Mouse (Mus musculus) midbrain, embryonic 11.5 days (tissue): ENCODE measurements around the gene Zmiz1. TPM values are rescaled to one million over a fixed set of nuclear protein-coding genes. Genes with fewer than 3 reads are reported as not detected.

ENCODE experiments used
- ATAC-seq: fragments of 200-750 bp; cut with Nextera tagmentation; 2 replicates; pipeline ENCODE4 v1.8.0; 2017; ENCODE audit warnings: moderate TSS enrichment, moderate library complexity; ENCODE audit not compliant: low FRiP score
- DNase-seq: peaks from one replicate; pipeline ENCODE4 v3.0.0; 2015; ENCODE audit warnings: low spot score; ENCODE audit errors: missing footprints
- H3K27ac ChIP-seq: fragments of 300-500 bp; sonication (generic); 2 replicates; pipeline ENCODE4 v1.5.1; 2014; ENCODE audit warnings: low read depth, low read length
- H3K27me3 ChIP-seq: fragments of 300-500 bp; sonication (generic); 2 replicates; pipeline ENCODE4 v1.6.1; 2014; ENCODE audit warnings: mild to moderate bottlenecking, low read length, moderate library complexity, mixed read lengths; ENCODE audit not compliant: control insufficient read depth, insufficient read depth
- H3K36me3 ChIP-seq: fragments of 300-500 bp; sonication (generic); 2 replicates; pipeline ENCODE4 v1.6.1; 2014; ENCODE audit warnings: mild to moderate bottlenecking, low read length, moderate library complexity, mixed read lengths; ENCODE audit not compliant: control insufficient read depth, insufficient read depth
- H3K4me1 ChIP-seq: fragments of 300-500 bp; sonication (generic); 2 replicates; pipeline ENCODE4 v1.6.1; 2014; ENCODE audit warnings: low read length; ENCODE audit not compliant: control insufficient read depth, insufficient read depth
- H3K4me2 ChIP-seq: fragments of 300-500 bp; sonication (generic); 2 replicates; pipeline ENCODE4 v1.6.1; 2014; ENCODE audit warnings: mild to moderate bottlenecking, moderate library complexity
- H3K4me3 ChIP-seq: fragments of 300-500 bp; sonication (generic); 2 replicates; pipeline ENCODE4 v1.5.1; 2014; ENCODE audit warnings: low read depth, low read length
- H3K9ac ChIP-seq: fragments of 300-500 bp; sonication (generic); 2 replicates; pipeline ENCODE4 v1.6.1; 2014; ENCODE audit warnings: low read length
- H3K9me3 ChIP-seq: fragments of 300-500 bp; sonication (generic); 2 replicates; pipeline ENCODE4 v1.6.1; 2016; ENCODE audit warnings: low read length; ENCODE audit not compliant: control insufficient read depth
- WGBS: fragments of 180-500 bp; shearing (Covaris S2); extraction: QIAGEN DNeasy Blood & Tissue Kit; methylation state at CpG from one replicate; pipeline ENCODE4 v1.1.7; 2014; 5-methylcytosine and 5-hydroxymethylcytosine counted together
- polyA plus RNA-seq: library from polyadenylated mRNA; unstranded; fragments of >200 nt; fragmentation: Nextera tagmentation; extraction: Ambion mirVana; gene quantifications from 2 replicates; pipeline ENCODE4 v1.2.1, GENCODE M21; 2014

Zmiz1 gene
- polyA plus RNA-seq, 1 experiment from 2014 or later, result 51.5 TPM

- no peak overlapping the region for H3K4me2 ChIP-seq
- ATAC-seq, result no peak
- H3K4me3 ChIP-seq, result no peak overlapping the region
- H3K27me3 ChIP-seq, result no peaks in the 10 kb centered on the region
- peaks cover 12% of the 10 kb centered on the region; the same call in 1 of the 2 replicates for H3K36me3 ChIP-seq
- peaks cover 4% of the 10 kb centered on the region; the same call in 1 of the 2 replicates for H3K4me1 ChIP-seq
- no peaks in the 10 kb centered on the region for H3K9me3 ChIP-seq
- H3K27ac ChIP-seq, result no peak overlapping the region
- no peak for DNase-seq
- H3K9ac ChIP-seq, result no peak overlapping the region
- WGBS, result 89% methylated on average over 5 of the region's 5 CpGs
Observed at GRCm38 (mm10) chr14:25628448-25629099, 169.6 kb downstream of the Zmiz1 start.

- DNase-seq (no peak), ATAC-seq (no peak)
- H3K4me3 ChIP-seq, result no peak overlapping the region
- H3K4me2 ChIP-seq, result no peak overlapping the region
- no peaks in the 10 kb centered on the region for H3K9me3 ChIP-seq
- H3K9ac ChIP-seq, result no peak overlapping the region
- H3K4me1 ChIP-seq, result peaks cover 3% of the 10 kb centered on the region; the same call in 1 of the 2 replicates
- 92% methylated on average over 12 of the region's 12 CpGs for WGBS
- peaks cover 6% of the 10 kb centered on the region; the same call in 1 of the 2 replicates for H3K36me3 ChIP-seq
- H3K27ac ChIP-seq, result no peak overlapping the region
- no peaks in the 10 kb centered on the region for H3K27me3 ChIP-seq
Observed at GRCm38 (mm10) chr14:25629866-25630606, 171.1 kb downstream of the Zmiz1 start.

- ATAC-seq, result no peak
- DNase-seq, result no peak
- peaks cover 7% of the 10 kb centered on the region for H3K36me3 ChIP-seq
- no peak overlapping the region for H3K27ac ChIP-seq
- peaks cover 3% of the 10 kb centered on the region; the same call in 1 of the 2 replicates for H3K4me1 ChIP-seq
- no peak overlapping the region for H3K4me3 ChIP-seq
- H3K27me3 ChIP-seq, result no peaks in the 10 kb centered on the region
- 92% methylated on average over 7 of the region's 7 CpGs for WGBS
- H3K9me3 ChIP-seq, result no peaks in the 10 kb centered on the region
- no peak overlapping the region for H3K9ac ChIP-seq
- H3K4me2 ChIP-seq, result no peak overlapping the region
Observed at GRCm38 (mm10) chr14:25630647-25631409, 171.8 kb downstream of the Zmiz1 start.

- WGBS, result 90% methylated on average over 6 of the region's 6 CpGs
- DNase-seq (no peak), ATAC-seq (no peak)
- Histone ChIP-seq H3K27ac (no peak overlapping the region), H3K4me1 (peaks cover 3% of the 10 kb centered on the region; the same call in 1 of the 2 replicates), H3K9me3 (no peaks in the 10 kb centered on the region), H3K4me2 (no peak overlapping the region), H3K36me3 (peaks cover 14% of the 10 kb centered on the region), H3K4me3 (no peak overlapping the region), H3K27me3 (no peaks in the 10 kb centered on the region), H3K9ac (no peak overlapping the region)
Observed at GRCm38 (mm10) chr14:25631481-25631880, 172.5 kb downstream of the Zmiz1 start.

- WGBS, result 82% methylated on average over 14 of the region's 14 CpGs
- H3K4me1 ChIP-seq, result peaks cover 3% of the 10 kb centered on the region; the same call in 1 of the 2 replicates
- no peak overlapping the region for H3K9ac ChIP-seq
- no peak overlapping the region for H3K4me2 ChIP-seq
- no peak for DNase-seq
- no peaks in the 10 kb centered on the region for H3K27me3 ChIP-seq
- ATAC-seq, result no peak
- no peak overlapping the region for H3K4me3 ChIP-seq
- H3K9me3 ChIP-seq, result no peaks in the 10 kb centered on the region
- H3K36me3 ChIP-seq, result peaks cover 28% of the 10 kb centered on the region
- H3K27ac ChIP-seq, result 0 out of 2 replicates have a peak overlapping the region, but pooled peaks have one; percentile 25
Observed at GRCm38 (mm10) chr14:25633539-25634300, 174.7 kb downstream of the Zmiz1 start.

GRCm38 (mm10) chr14:25634328-25634727, 175.3 kb downstream of the Zmiz1 start:
- no peak for ATAC-seq
- Histone ChIP-seq H3K4me2 (no peak overlapping the region), H3K36me3 (peaks cover 28% of the 10 kb centered on the region), H3K9ac (no peak overlapping the region), H3K4me1 (peaks cover 3% of the 10 kb centered on the region; the same call in 1 of the 2 replicates), H3K9me3 (no peaks in the 10 kb centered on the region), H3K27ac (0 out of 2 replicates have a peak overlapping the region, but pooled peaks have one; percentile 25), H3K4me3 (no peak overlapping the region), H3K27me3 (no peaks in the 10 kb centered on the region)
- no peak for DNase-seq
- 77% methylated on average over 9 of the region's 9 CpGs for WGBS

- H3K9me3 ChIP-seq, result no peaks in the 10 kb centered on the region
- 76% methylated on average over 12 of the region's 12 CpGs for WGBS
- no peak overlapping the region for H3K4me2 ChIP-seq
Observed at GRCm38 (mm10) chr14:25635746-25636145, 176.8 kb downstream of the Zmiz1 start.

GRCm38 (mm10) chr14:25636297-25636696, 177.3 kb downstream of the Zmiz1 start:
- WGBS, result 48% methylated on average over 7 of the region's 7 CpGs
- ATAC-seq (no peak), DNase-seq (no peak)
- Histone ChIP-seq H3K27me3 (no peaks in the 10 kb centered on the region), H3K4me1 (peaks cover 3% of the 10 kb centered on the region; the same call in 1 of the 2 replicates), H3K27ac (no peak overlapping the region), H3K4me2 (no peak overlapping the region), H3K4me3 (no peak overlapping the region), H3K9ac (no peak overlapping the region), H3K9me3 (no peaks in the 10 kb centered on the region), H3K36me3 (peaks cover 29% of the 10 kb centered on the region)

More at GRCm38 (mm10) chr14:25635746-25636145, 176.8 kb downstream of the Zmiz1 start:
- Histone ChIP-seq H3K4me3 (no peak overlapping the region), H3K4me1 (peaks cover 3% of the 10 kb centered on the region; the same call in 1 of the 2 replicates), H3K36me3 (peaks cover 29% of the 10 kb centered on the region), H3K9ac (no peak overlapping the region), H3K27me3 (no peaks in the 10 kb centered on the region), H3K27ac (no peak overlapping the region)
- no peak for DNase-seq
- ATAC-seq, result no peak
